Mouse (Mus musculus) ES-E14 (cell line): Measurements from ENCODE around the gene Rasgrp1. TPM values are rescaled to one million over a fixed set of nuclear protein-coding genes. Genes with fewer than 3 reads are reported as not detected.

Source experiments
- DNase-seq: peaks from one replicate; pipeline ENCODE4 v3.0.0-alpha.2; 2013; ENCODE audit warnings: low read depth, low spot score
- H3K27ac ChIP-seq: 2 replicates; pipeline ENCODE4 v1.5.1; 2012; ENCODE audit warnings: low read depth, mild to moderate bottlenecking, low read length, moderate library complexity, mixed read lengths; ENCODE audit not compliant: poor library complexity, insufficient read depth, severe bottlenecking
- H3K36me3 ChIP-seq: 2 replicates; pipeline ENCODE4 v1.6.1; 2012; ENCODE audit warnings: mild to moderate bottlenecking, low read length, moderate library complexity, mixed read lengths; ENCODE audit not compliant: control insufficient read depth, poor library complexity, insufficient read depth, severe bottlenecking
- H3K4me1 ChIP-seq, 2 experiments: fragments of 150-350 bp in 1 of 2; sonication (generic) in 1 of 2; 2 replicates each; pipeline ENCODE4 v1.6.1; 2012; ENCODE audit warnings: low read length in 2 of 2, mild to moderate bottlenecking in 1 of 2, mixed read lengths in 1 of 2; ENCODE audit not compliant: control insufficient read depth in 2 of 2, insufficient read depth in 2 of 2, poor library complexity in 1 of 2
- H3K4me3 ChIP-seq, 2 experiments: fragments of 150-350 bp in 1 of 2; sonication (generic) in 1 of 2; 2 replicates each; pipeline ENCODE4 v1.5.1; 2012; ENCODE audit warnings: low read length in 2 of 2, low read depth in 1 of 2, mild to moderate bottlenecking in 1 of 2, mixed read lengths in 1 of 2; ENCODE audit not compliant: insufficient read depth in 1 of 2, poor library complexity in 1 of 2, severe bottlenecking in 1 of 2
- H3K9ac ChIP-seq: 2 replicates; pipeline ENCODE4 v1.6.1; 2012; ENCODE audit warnings: low read depth, mild to moderate bottlenecking, low read length, mixed read lengths; ENCODE audit not compliant: poor library complexity, insufficient read depth, severe bottlenecking
- H3K9me3 ChIP-seq: fragments of 150-350 bp; sonication (generic); 2 replicates; pipeline ENCODE4 v1.6.1; 2012; ENCODE audit warnings: low read depth, mild to moderate bottlenecking, low read length; ENCODE audit not compliant: control insufficient read depth, insufficient read depth
- CHD2 ChIP-seq: IDR thresholded peaks from 2 replicates; pipeline ENCODE4 v1.6.1; 2014; ENCODE audit warnings: mild to moderate bottlenecking, low read depth, low read length, inconsistent platforms
- HCFC1 ChIP-seq: IDR thresholded peaks from 2 replicates; pipeline ENCODE4 v1.6.1; 2012; ENCODE audit warnings: low read length, inconsistent platforms, borderline replicate concordance; ENCODE audit not compliant: insufficient read depth
- MAFK ChIP-seq: IDR thresholded peaks from 2 replicates; pipeline ENCODE4 v1.6.1; 2014; ENCODE audit warnings: mild to moderate bottlenecking, low read depth, low read length, inconsistent platforms; ENCODE audit not compliant: insufficient read depth
- ZC3H11A ChIP-seq: IDR thresholded peaks from 2 replicates; pipeline ENCODE4 v1.6.1; 2012; ENCODE audit warnings: low read depth, mild to moderate bottlenecking, inconsistent platforms, low read length, borderline replicate concordance
- ZNF384 ChIP-seq: IDR thresholded peaks from 2 replicates; pipeline ENCODE4 v1.6.1; 2012; ENCODE audit warnings: low read depth, low read length, inconsistent platforms
- in situ Hi-C, 2 experiments: fragments of 600-800 bp; cut with MboI; formaldehyde crosslinking; loops; one replicate each; pipeline ENCODE4 v1.15.1; 2025; ENCODE audit warnings: low sequenced_read_pairs in 2 of 2, inconsistent platforms in 1 of 2; ENCODE audit not compliant: unreplicated experiment in 2 of 2
- total RNA-seq: library from RNA; depleted of rRNA; stranded (reverse); fragments of 300-350 nt; gene quantifications from 2 replicates; pipeline ENCODE4 v1.2.3, GENCODE M21; 2012

The Rasgrp1 gene
- total RNA-seq, 1 experiment = 0.67 TPM

- TF ChIP-seq ZNF384 = no peak
- TF ChIP-seq HCFC1 = no peak
- TF ChIP-seq MAFK = no peak
- TF ChIP-seq ZC3H11A = no peak
- no peak for TF ChIP-seq CHD2
- no peaks in the 10 kb centered on the region for H3K9me3 ChIP-seq
- no peak overlapping the region for H3K4me3 ChIP-seq
- H3K36me3 ChIP-seq = no peaks in the 10 kb centered on the region
- in situ Hi-C loops = no loop called here
- no peak overlapping the region for H3K9ac ChIP-seq
- no peak overlapping the region for H3K27ac ChIP-seq
- no peak for DNase-seq
- H3K4me1 ChIP-seq = no peaks in the 10 kb centered on the region
These were observed 20.4 kb downstream of the Rasgrp1 start for GRCm38 (mm10) chr2:117322399-117322798.

DNA sequence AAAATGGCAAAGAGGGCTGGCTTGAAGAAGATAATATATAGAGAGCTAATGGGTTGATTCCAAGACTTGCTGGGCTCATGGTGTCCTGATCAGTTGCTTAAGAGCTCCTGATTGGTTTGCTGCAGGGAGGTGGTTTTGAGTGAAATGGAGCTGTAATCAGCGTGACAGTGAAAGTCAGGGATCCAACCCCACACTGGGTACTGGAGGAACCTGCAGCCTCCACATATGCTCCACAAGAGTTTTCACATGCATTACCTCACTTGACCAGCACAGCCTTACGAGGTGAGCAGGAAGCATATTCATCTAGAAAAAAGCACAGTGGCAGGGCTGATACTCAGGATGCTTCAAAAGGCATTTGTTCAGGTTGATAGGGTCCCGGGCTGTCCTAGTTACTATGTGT is 21.6 kb downstream of the Rasgrp1 start:
- TF ChIP-seq ZC3H11A (no peak), MAFK (no peak), HCFC1 (no peak), ZNF384 (no peak), CHD2 (no peak)
- H3K4me1 ChIP-seq = no peaks in the 10 kb centered on the region
- H3K36me3 ChIP-seq = no peaks in the 10 kb centered on the region
- no peak overlapping the region for H3K9ac ChIP-seq
- H3K4me3 ChIP-seq = no peak overlapping the region
- H3K27ac ChIP-seq = no peak overlapping the region
- DNase-seq = no peak
- in situ Hi-C loops = no loop called here
- H3K9me3 ChIP-seq = no peaks in the 10 kb centered on the region

DNA sequence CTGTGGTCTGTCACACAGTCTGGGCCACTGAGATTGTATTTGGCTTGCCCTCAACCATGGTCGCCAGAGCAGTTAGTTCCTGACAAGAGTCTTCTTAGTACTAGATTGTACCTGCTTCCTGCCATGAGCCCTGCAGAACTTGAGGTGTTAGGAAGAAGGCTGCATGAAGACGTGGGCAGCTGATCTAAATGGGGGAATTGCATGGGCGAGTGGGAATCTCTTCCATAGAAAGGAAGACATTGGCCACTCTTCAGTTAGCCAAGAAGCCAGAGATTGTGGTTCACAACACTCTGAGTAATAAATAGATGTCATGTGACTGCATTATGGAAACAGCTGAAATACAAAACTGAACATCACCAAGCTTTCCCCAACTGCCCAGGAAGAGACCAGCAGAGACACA is 23.8 kb downstream of the Rasgrp1 start:
- no peaks in the 10 kb centered on the region for H3K36me3 ChIP-seq
- no peaks in the 10 kb centered on the region for H3K4me1 ChIP-seq
- no peak for DNase-seq
- no peak overlapping the region for H3K4me3 ChIP-seq
- no peak overlapping the region for H3K9ac ChIP-seq
- TF ChIP-seq MAFK (no peak), CHD2 (no peak), ZC3H11A (no peak), HCFC1 (no peak), ZNF384 (no peak)
- no peaks in the 10 kb centered on the region for H3K9me3 ChIP-seq
- in situ Hi-C loops = no loop called here
- no peak overlapping the region for H3K27ac ChIP-seq

DNA sequence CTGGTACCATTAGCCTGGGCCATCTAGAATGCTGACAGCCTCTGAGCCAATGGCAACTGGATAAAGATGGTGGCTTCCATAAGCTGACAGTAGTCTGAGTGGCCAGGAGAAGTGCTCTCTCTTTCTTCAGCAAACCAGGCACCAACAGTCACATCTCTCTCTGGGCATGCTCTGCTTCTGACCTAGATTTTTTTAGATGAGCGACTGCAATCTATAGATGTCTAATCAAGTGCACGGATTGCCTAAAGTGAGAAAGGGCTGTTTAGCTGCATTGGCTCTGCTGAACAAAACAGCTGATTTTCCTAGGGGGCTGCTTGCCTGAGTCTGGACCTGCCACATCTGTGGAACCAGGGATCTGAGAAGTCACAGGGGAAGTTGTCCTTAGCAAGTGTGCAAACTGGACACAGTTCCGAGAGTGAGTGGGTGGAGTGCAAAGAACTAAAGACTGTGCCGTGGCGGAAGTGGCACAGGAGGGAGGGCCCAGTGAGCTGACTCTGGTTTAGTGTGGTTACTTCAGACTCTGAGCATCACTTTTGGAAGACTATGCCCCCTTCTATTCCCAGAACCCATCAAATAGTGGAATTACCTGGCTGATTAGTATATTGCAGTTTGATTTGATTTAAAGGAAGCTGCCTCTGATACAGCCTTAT is 29.1 kb downstream of the Rasgrp1 start:
- Histone ChIP-seq H3K36me3 (no peaks in the 10 kb centered on the region), H3K27ac (no peak overlapping the region), H3K9ac (no peak overlapping the region), H3K4me1 (no peaks in the 10 kb centered on the region), H3K9me3 (no peaks in the 10 kb centered on the region), H3K4me3 (no peak overlapping the region)
- TF ChIP-seq HCFC1 (no peak), MAFK (no peak), ZNF384 (no peak), ZC3H11A (no peak), CHD2 (no peak)
- no peak for DNase-seq
- in situ Hi-C loops = no loop called here

DNA sequence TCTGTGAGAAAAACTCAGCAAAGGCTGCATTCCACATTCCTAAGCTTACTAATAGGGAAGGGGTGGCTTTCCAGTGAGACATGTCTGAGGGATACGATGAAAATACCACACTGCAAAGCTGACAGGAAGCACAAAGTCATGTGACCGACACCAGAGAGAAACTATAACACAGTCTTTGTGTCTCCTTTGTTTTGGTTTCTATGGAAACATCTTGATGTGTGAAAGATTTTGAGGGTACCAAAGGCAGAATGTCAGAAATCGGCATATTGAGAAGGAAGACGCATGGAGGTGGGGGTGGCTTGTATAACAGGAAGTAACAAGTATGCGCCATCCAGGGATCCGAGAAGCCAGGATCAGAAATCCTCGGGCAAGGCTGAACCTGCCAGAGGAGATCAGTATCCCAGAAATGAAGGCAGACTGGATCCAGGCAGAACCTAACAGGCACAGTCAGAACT is 30.3 kb downstream of the Rasgrp1 start:
- Histone ChIP-seq H3K4me1 (no peaks in the 10 kb centered on the region), H3K4me3 (no peak overlapping the region), H3K27ac (no peak overlapping the region), H3K36me3 (no peaks in the 10 kb centered on the region), H3K9me3 (no peaks in the 10 kb centered on the region), H3K9ac (no peak overlapping the region)
- in situ Hi-C loops = no loop called here
- no peak for TF ChIP-seq MAFK
- no peak for TF ChIP-seq ZNF384
- no peak for TF ChIP-seq HCFC1
- no peak for TF ChIP-seq CHD2
- TF ChIP-seq ZC3H11A = no peak
- no peak for DNase-seq
